Mouse (Mus musculus) gastrocnemius, adult 2 months (tissue): ENCODE measurements around the gene Arl3. TPM values are rescaled to one million over a fixed set of nuclear protein-coding genes. Genes with fewer than 3 reads are reported as not detected.
"Not testable (repeated sequence)": the region's sequence is repeated elsewhere in the genome, so short reads cannot be mapped to it uniquely, and the experiment has no call there.

Experiments used
- DNase-seq: peaks from one replicate; pipeline ENCODE4 v3.0.0; 2022
- H3K27ac ChIP-seq: fragments of 200-600 bp; 2 replicates; pipeline ENCODE4 v1.8.1; 2022; ENCODE audit warnings: mild to moderate bottlenecking
- H3K4me3 ChIP-seq: fragments of 200-600 bp; 2 replicates; pipeline ENCODE4 v1.8.1; 2022; ENCODE audit warnings: mild to moderate bottlenecking, moderate library complexity
- CTCF ChIP-seq: fragments of 200-600 bp; IDR thresholded peaks from 2 replicates; pipeline ENCODE4 v1.8.1; 2022; ENCODE audit warnings: antibody characterized with exemption, mild to moderate bottlenecking, moderate library complexity
- intact Hi-C: fragments of 180-260 bp; cut with DNase I; formaldehyde crosslinking; loops from one replicate; pipeline ENCODE4 v1.15.1; 2025
- total RNA-seq, 2 experiments: library from RNA; stranded (reverse); gene quantifications; 2 replicates each; pipeline ENCODE4 v1.2.3; 2021

The Arl3 gene
- total RNA-seq, 2 experiments from 2014 or later: 64.0 to 67.7 TPM

- intact Hi-C loops: loop anchor here (5.0 kb wide), 1 partner anchor 495 kb away; the partner anchor contains the start of gene Nolc1
- peak; percentile 49 for DNase-seq
- peak overlapping the region; percentile 76 for H3K4me3 ChIP-seq
- no peak for TF ChIP-seq CTCF
- H3K27ac ChIP-seq: peak overlapping the region; percentile 92
Observed at GRCm38 (mm10) chr19:46572548-46572947, 450 bp downstream of the Arl3 start.

GRCm38 (mm10) chr19:46571878-46572244 lies 1.1 kb downstream of the Arl3 start:
- intact Hi-C loops: loop anchor here (5.0 kb wide), 1 partner anchor 495 kb away; the partner anchor contains the start of gene Nolc1
- no peak for DNase-seq
- H3K4me3 ChIP-seq: peak overlapping the region; percentile 76
- TF ChIP-seq CTCF: no peak
- peak overlapping the region; percentile 92 for H3K27ac ChIP-seq

DNA sequence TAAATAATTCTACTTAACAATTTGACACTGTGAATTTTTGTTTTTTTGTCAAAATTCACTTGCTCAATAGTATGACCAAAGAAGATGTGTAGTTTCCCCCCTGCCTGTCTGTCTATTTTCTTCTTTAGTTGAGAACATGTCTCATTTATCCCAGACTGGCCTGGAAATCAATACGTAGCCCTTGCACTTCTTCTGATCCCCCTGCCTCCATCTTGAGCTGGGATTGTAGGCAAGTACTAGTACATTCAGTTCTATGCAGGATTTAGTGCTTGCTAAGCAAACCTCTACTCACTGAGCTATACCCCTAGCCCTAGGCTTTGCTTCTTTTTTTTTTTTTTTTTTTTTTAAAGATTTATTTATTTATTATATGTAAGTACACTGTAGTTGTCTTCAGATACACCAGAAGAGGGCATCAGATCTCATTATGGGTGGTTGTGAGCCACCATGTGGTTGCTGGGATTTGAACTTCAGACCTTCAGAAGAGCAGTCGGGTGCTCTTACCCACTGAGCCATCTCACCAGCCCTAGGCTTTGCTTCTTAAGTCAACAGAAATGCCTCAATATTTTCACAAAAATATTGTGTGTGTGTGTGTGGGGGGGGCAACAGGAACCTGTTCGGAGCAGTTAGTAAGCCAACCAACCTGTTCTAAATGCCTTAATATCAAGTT lies 1.7 kb downstream of the Arl3 start:
- not testable (repeated sequence) for DNase-seq, H3K4me3 ChIP-seq
- H3K27ac ChIP-seq: 0 out of 2 replicates have a peak overlapping the region, but pooled peaks have one; percentile 92
- intact Hi-C loops: loop anchor here (5.0 kb wide), 1 partner anchor 494 kb away; the partner anchor contains the start of gene Nolc1

DNA sequence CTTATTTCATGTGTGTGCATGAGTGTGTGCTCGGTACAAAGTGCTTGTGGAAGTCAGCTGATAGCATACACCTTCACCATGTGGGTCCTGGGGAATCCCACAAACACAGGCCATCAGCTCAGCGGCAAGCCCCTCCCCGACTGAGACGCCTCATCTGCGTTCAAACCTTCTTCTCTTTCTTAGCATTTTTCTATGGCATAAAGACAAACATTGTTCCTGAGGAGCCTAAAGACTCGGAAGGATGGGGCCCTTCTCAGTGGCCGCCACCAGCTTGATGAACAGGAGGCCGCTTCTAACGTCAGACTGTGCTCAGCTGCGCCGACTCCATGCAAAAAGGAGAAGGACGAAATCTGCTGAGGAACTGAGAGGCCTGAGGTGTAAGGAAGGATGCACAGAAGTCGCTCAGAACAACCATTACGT lies 8.9 kb downstream of the Arl3 start:
- intact Hi-C loops: no loop called here
- peak overlapping the region; percentile 92 for H3K27ac ChIP-seq
- TF ChIP-seq CTCF: no peak
- no peak for DNase-seq
- no peak overlapping the region for H3K4me3 ChIP-seq

GRCm38 (mm10) chr19:46563603-46564002 lies 9.4 kb downstream of the Arl3 start:
- Histone ChIP-seq H3K4me3 (peak overlapping the region; percentile 30; the same call in 1 of the 2 replicates), H3K27ac (peak overlapping the region; percentile 92)
- peak; percentile 54 for DNase-seq
- intact Hi-C loops: no loop called here
- TF ChIP-seq CTCF: no peak

DNA sequence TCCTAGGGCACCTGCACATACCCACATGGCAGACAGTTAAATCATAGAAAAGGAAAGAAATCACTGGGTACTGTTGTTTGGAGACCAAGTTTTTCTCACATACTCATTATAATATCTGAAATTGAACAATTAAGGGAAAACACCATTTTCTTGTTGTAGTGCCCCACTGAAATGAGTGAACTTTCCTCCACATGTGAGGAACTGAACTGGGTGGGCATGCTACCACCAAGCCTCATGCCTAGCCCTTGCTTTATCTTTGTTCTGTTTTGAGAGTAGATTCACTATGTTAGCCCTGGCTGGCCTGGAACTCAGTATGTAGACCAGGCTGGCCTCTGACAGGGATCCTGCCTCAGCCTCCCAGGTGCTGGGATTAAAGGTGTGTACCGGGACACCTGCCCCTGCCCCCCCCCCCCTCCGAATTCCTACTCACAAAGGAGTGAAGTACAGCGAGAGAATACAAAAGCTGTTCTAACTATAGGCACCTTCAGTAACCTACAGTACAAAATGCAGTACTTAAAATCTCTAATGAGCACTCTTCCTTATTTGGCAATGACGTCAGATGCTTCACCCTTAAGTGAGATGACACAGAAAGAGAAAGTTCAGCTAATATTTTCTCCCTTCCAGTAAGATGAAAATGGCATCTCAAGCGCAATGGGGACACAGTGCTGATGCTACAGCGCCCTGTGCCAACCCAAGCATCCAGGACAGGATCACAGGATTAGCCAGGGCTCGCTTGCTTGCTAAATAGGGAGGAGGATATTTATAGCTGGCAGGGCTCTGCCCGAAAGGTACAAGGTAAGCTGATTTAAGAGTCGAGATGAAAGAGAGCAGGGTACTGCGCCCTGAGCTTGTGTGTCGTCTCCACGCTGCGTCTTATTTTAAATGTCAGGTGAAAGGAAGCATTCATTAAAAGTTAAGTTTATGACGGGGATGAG lies 10.2 kb downstream of the Arl3 start:
- intact Hi-C loops: no loop called here

GRCm38 (mm10) chr19:46562132-46562531 lies 10.9 kb downstream of the Arl3 start:
- intact Hi-C loops: no loop called here
- TF ChIP-seq CTCF: peak; percentile 84
- Histone ChIP-seq H3K4me3 (no peak overlapping the region), H3K27ac (peak overlapping the region; percentile 92)
- peak; percentile 84 for DNase-seq

More for the DNA sequence above, 10.2 kb downstream of the Arl3 start:
- TF ChIP-seq CTCF: no peak
- peak; percentile 87 for DNase-seq
- H3K27ac ChIP-seq: peak overlapping the region; percentile 92
- H3K4me3 ChIP-seq: peak overlapping the region; percentile 30; the same call in 1 of the 2 replicates

DNA sequence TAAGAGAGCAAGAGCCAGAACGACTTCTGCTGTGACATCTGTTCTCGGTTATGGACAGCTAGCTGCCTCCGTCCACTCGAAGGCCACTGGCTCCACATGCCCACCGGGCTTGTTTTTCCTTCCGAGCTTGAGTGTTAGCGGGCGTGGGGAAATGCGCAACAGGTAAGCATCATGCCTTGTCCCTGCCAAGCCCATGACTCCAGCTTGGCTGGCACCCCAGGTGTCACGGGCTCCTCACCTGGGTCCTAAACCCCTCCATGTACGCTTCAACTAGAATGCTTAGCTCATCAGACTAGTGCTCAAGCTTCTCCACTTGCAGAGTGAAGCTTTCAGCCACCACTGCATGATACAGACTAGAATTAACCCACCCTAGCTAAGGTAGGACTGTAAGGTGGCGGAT lies 14.4 kb downstream of the Arl3 start:
- no peak for TF ChIP-seq CTCF
- Histone ChIP-seq H3K4me3 (no peak overlapping the region), H3K27ac (no peak overlapping the region)
- no peak for DNase-seq
- intact Hi-C loops: no loop called here

DNA sequence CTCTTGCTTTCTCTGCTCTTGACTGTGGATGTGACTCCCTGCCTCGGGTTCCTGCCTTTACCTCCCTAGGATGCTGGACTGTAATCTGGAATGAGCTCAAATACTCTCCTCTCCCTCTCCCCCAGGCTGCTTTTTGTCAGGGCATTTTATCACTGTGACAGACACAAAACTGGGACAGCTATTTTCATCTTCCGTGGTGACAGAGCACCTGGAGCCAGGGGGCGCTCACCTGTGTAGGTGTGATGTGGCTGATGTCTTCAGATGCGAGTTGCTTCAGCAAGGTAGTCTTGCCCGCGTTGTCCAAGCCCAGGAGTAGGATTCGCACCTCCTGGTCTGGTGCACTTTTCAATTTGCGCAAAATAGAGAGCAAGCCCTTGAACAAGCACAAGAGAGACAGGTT lies 15.0 kb downstream of the Arl3 start:
- no peak overlapping the region for H3K4me3 ChIP-seq
- no peak for TF ChIP-seq CTCF
- no peak for DNase-seq
- intact Hi-C loops: no loop called here
- no peak overlapping the region for H3K27ac ChIP-seq

GRCm38 (mm10) chr19:46553541-46553955 lies 19.4 kb downstream of the Arl3 start:
- DNase-seq: peak; percentile 71
- intact Hi-C loops: no loop called here
- TF ChIP-seq CTCF: no peak
- no peak overlapping the region for H3K27ac ChIP-seq
- H3K4me3 ChIP-seq: no peak overlapping the region

- Histone ChIP-seq H3K27ac (no peak overlapping the region), H3K4me3 (no peak overlapping the region)
- DNase-seq: no peak
- intact Hi-C loops: no loop called here
- no peak for TF ChIP-seq CTCF
Observed at GRCm38 (mm10) chr19:46552496-46552895, 20.5 kb downstream of the Arl3 start.

DNA sequence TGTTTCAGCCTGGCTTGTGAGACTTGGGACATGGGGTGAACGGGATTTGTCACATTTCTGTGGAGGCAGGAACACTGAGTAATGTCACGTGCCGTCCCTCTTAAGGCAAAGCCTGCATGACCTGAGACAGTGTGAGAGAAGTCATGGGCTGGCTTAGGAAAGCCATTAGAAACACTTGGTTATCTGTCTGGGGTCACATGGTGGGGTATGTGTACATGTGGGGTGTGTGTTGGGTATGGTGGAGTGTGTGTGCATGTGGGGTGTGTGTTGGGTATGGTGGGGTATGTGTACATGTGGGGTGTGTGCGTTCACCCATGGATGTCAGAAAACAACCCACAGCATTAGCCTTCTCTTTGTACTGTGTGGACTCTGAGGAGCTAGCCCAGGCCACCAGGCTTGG lies 22.6 kb downstream of the Arl3 start:
- Histone ChIP-seq H3K27ac (no peak overlapping the region), H3K4me3 (no peak overlapping the region)
- intact Hi-C loops: no loop called here
- TF ChIP-seq CTCF: no peak
- DNase-seq: no peak

DNA sequence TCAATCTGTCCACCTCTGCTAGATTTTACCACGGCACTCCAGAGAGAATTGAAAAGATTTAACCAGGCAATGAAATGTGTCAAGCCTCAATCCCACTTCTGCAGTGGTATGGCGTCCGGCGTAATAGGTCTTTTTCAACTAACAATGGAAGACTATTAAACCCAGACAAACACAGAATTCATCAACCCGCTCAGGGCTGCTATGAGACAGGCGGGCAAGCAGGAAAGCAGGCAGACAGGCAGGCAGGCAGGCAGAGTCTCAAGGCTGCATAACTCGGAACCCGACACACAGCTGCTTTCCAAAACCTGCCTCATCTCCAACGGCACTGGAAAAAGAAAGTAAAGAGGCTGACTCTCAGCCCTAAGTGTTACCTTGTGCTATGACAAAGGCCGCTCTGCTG lies 24.9 kb downstream of the Arl3 start:
- no peak for DNase-seq
- no peak for TF ChIP-seq CTCF
- Histone ChIP-seq H3K27ac (no peak overlapping the region), H3K4me3 (no peak overlapping the region)
- intact Hi-C loops: no loop called here
